Mouse (Mus musculus) erythroblast, adult 5-6 weeks (primary cell): ENCODE measurements around the gene Ephb1. TPM values are rescaled to one million over a fixed set of nuclear protein-coding genes. Genes with fewer than 3 reads are reported as not detected.

ENCODE experiments used
- ATAC-seq: replicated peaks from 2 replicates; pipeline ENCODE4 v1.8.0; 2016; ENCODE audit warnings: moderate number of reproducible peaks, mild to moderate bottlenecking, moderate TSS enrichment, inconsistent platforms; ENCODE audit not compliant: poor library complexity, low FRiP score, severe bottlenecking
- total RNA-seq, 2 experiments: library from RNA; stranded (forward) in 1 of 2; stranded (reverse) in 1 of 2; fragments of 150-400 nt in 1 of 2; fragments of 200-764, 138-1000 nt in 1 of 2; gene quantifications; 2 replicates each; pipeline versions ENCODE4 v1.2.3 to v1.2.4; 2015 to 2017; ENCODE audit warnings: low replicate concordance in 2 of 2

The Ephb1 gene
- total RNA-seq, 2 experiments from 2014 or later = 0.17 TPM; not detected in 1

- ATAC-seq = no peak
These were observed 351.6 kb downstream of the Ephb1 start for GRCm38 (mm10) chr9:102002920-102003319.

- ATAC-seq = no peak
These were observed 352.3 kb downstream of the Ephb1 start for GRCm38 (mm10) chr9:102002186-102002585.

- no peak for ATAC-seq
These were observed 352.8 kb downstream of the Ephb1 start for GRCm38 (mm10) chr9:102001633-102002165.

- ATAC-seq = no peak
These were observed 354.8 kb downstream of the Ephb1 start for GRCm38 (mm10) chr9:101999690-102000089.

- ATAC-seq = no peak
These were observed 357.6 kb downstream of the Ephb1 start for GRCm38 (mm10) chr9:101996771-101997500.

- no peak; the same call in 1 of the 2 replicates for ATAC-seq
These were observed 358.3 kb downstream of the Ephb1 start for GRCm38 (mm10) chr9:101996183-101996582.

- peak; percentile 82 for ATAC-seq
These were observed 358.9 kb downstream of the Ephb1 start for GRCm38 (mm10) chr9:101995423-101996156.

- ATAC-seq = no peak
These were observed 360.4 kb downstream of the Ephb1 start for GRCm38 (mm10) chr9:101994086-101994485.

- no peak for ATAC-seq
These were observed 363.7 kb downstream of the Ephb1 start for GRCm38 (mm10) chr9:101990836-101991235.

- no peak for ATAC-seq
These were observed 364.5 kb downstream of the Ephb1 start for GRCm38 (mm10) chr9:101990032-101990431.

GRCm38 (mm10) chr9:101986910-101987309 lies 367.6 kb downstream of the Ephb1 start:
- peak; percentile 45; the same call in 1 of the 2 replicates for ATAC-seq

- no peak for ATAC-seq
These were observed 372.1 kb downstream of the Ephb1 start for GRCm38 (mm10) chr9:101982378-101982777.

- no peak for ATAC-seq
These were observed 373.3 kb downstream of the Ephb1 start for GRCm38 (mm10) chr9:101981161-101981560.

GRCm38 (mm10) chr9:101976884-101977465 lies 377.5 kb downstream of the Ephb1 start:
- ATAC-seq = no peak

- no peak for ATAC-seq
These were observed 382.2 kb downstream of the Ephb1 start for GRCm38 (mm10) chr9:101972314-101972713.

- no peak for ATAC-seq
These were observed 382.7 kb downstream of the Ephb1 start for GRCm38 (mm10) chr9:101971806-101972205.

GRCm38 (mm10) chr9:101956228-101956627 lies 398.3 kb downstream of the Ephb1 start:
- no peak for ATAC-seq

GRCm38 (mm10) chr9:101954529-101954928 lies 400.0 kb downstream of the Ephb1 start:
- ATAC-seq = no peak

- no peak for ATAC-seq
These were observed 404.4 kb downstream of the Ephb1 start for GRCm38 (mm10) chr9:101950101-101950500.

- 0 out of 2 replicates have a peak, but pooled peaks have one; percentile 41 for ATAC-seq
These were observed 408.7 kb downstream of the Ephb1 start for GRCm38 (mm10) chr9:101945814-101946213.
